ENCODE assay signal across 11 mouse cellular contexts in genomic region chr14:121937601-121938255, GRCm38 (mm10). TPM values are rescaled to one million over a fixed set of nuclear protein-coding genes. Genes with fewer than 3 reads are reported as not detected.
A peak's percentile ranks its signal among the peaks of the same experiment; 100 is the strongest.
DNase-seq lines count a peak whose midpoint lies in the region; ATAC-seq and TF ChIP-seq lines count a peak whose summit lies in the region.
"Had no signal": no experiment of that assay in that cellular context is flagged by ENCODE, and none has a peak within 500 bp of the region (broad histone marks: within the 10 kb centered on the region; RNA-seq: fewer than 3 reads in every experiment).

No protein-coding gene starts in this region.

- ATAC-seq in limb, embryonic 15.5 days (ENCODE audit: insufficient number of reproducible peaks, low FRiP score, low TSS enrichment, low read depth), result no peak
- ATAC-seq in midbrain, embryonic 16.5 days, result no peak
- ATAC-seq: lung, postnatal 0 days had no signal

- DNase-seq in gastrocnemius, adult 2 months, result no peak
- DNase-seq in gastrocnemius, postnatal 25 days, result no peak
- no peak for DNase-seq in testis, postnatal 14 days (ENCODE audit: low spot score)
- DNase-seq in spleen, postnatal 36 days (ENCODE audit: low spot score in 2 of 2), result peak; percentile 62 to 68
- DNase-seq in left cerebral cortex, postnatal 36 days (ENCODE audit: low spot score in 2 of 2), result no peak
- DNase-seq: heart, postnatal 10 days had no signal

- no peak overlapping the region for H3K4me2 ChIP-seq in limb, embryonic 15.5 days
- no peak overlapping the region for H3K4me2 ChIP-seq in midbrain, embryonic 16.5 days (ENCODE audit: low read length)

- H3K27me3 ChIP-seq in testis, adult 2 months (ENCODE audit: control insufficient read depth, insufficient read depth, low read length), result no peaks in the 10 kb centered on the region
- H3K27me3 ChIP-seq in limb, embryonic 15.5 days, result no peaks in the 10 kb centered on the region
- no peaks in the 10 kb centered on the region for H3K27me3 ChIP-seq in midbrain, embryonic 16.5 days (ENCODE audit: control insufficient read depth, insufficient read depth, low read depth, low read length)

- TF ChIP-seq POLR2A in testis, adult 2 months (IDR thresholded peaks at IDR 0.05; ENCODE audit: control insufficient read depth, low read depth, low read length), result no peak

- intact Hi-C loops in gastrocnemius, adult 2 months (cut with DNase I), result no loop called here
- intact Hi-C loops in left cerebral cortex, postnatal 36 days (cut with DNase I), result no loop called here

- no peaks in the 10 kb centered on the region for H3K36me3 ChIP-seq in testis, adult 2 months (ENCODE audit: control insufficient read depth, insufficient read depth, low read length)
- H3K36me3 ChIP-seq in limb, embryonic 15.5 days, result peaks cover 16% of the 10 kb centered on the region
- H3K36me3 ChIP-seq in midbrain, embryonic 16.5 days (ENCODE audit: control insufficient read depth, insufficient read depth, low read length), result peaks cover 8% of the 10 kb centered on the region; the same call in 1 of the 2 replicates

- H3K27ac ChIP-seq in gastrocnemius, adult 2 months, result peak overlapping the region; percentile 61
- peak overlapping the region; percentile 18 for H3K27ac ChIP-seq in testis, adult 2 months (ENCODE audit: control insufficient read depth, insufficient read depth, low read depth, low read length)
- peak overlapping the region; percentile 43 for H3K27ac ChIP-seq in limb, embryonic 15.5 days
- H3K27ac ChIP-seq in midbrain, embryonic 16.5 days (ENCODE audit: low read length), result no peak overlapping the region
- H3K27ac ChIP-seq: left cerebral cortex, adult 2 months had no signal

- 75% methylated on average over 11 of the region's 11 CpGs for WGBS in limb, embryonic 15.5 days
- 90% methylated on average over 11 of the region's 11 CpGs for WGBS in midbrain, embryonic 16.5 days

- peaks cover 4% of the 10 kb centered on the region for H3K9me3 ChIP-seq in limb, embryonic 15.5 days
- peaks cover 7% of the 10 kb centered on the region; the same call in 1 of the 2 replicates for H3K9me3 ChIP-seq in midbrain, embryonic 16.5 days (replicated peaks; ENCODE audit: control insufficient read depth, low read length, poor library complexity, severe bottlenecking)

- H3K9ac ChIP-seq in limb, embryonic 15.5 days, result no peak overlapping the region
- H3K9ac ChIP-seq in midbrain, embryonic 16.5 days (ENCODE audit: low read depth, low read length), result no peak overlapping the region

- TF ChIP-seq CTCF in gastrocnemius, adult 2 months (IDR thresholded peaks at IDR 0.05), result no peak
- no peak for TF ChIP-seq CTCF in testis, adult 2 months (IDR thresholded peaks at IDR 0.05; ENCODE audit: control insufficient read depth, insufficient read depth, insufficient replicate concordance, low read depth, low read length)

- H3K4me1 ChIP-seq in testis, adult 2 months (ENCODE audit: control insufficient read depth, insufficient read depth, low read length), result no peaks in the 10 kb centered on the region; the same call in 1 of the 2 replicates
- peaks cover 5% of the 10 kb centered on the region; the same call in 1 of the 2 replicates for H3K4me1 ChIP-seq in limb, embryonic 15.5 days
- no peaks in the 10 kb centered on the region for H3K4me1 ChIP-seq in midbrain, embryonic 16.5 days (ENCODE audit: control insufficient read depth, insufficient read depth, low read length)

- no peak overlapping the region for H3K4me3 ChIP-seq in gastrocnemius, adult 2 months
- H3K4me3 ChIP-seq in testis, adult 2 months (ENCODE audit: control insufficient read depth, low read depth, low read length), result no peak overlapping the region
- H3K4me3 ChIP-seq in limb, embryonic 15.5 days, result no peak overlapping the region
- no peak overlapping the region for H3K4me3 ChIP-seq in midbrain, embryonic 16.5 days (ENCODE audit: low read depth, low read length)
- H3K4me3 ChIP-seq: left cerebral cortex, adult 2 months had no signal

RNA-seq across cellular contexts. Expression of gene Gpr18, which starts 22.1 kb away (rescaled TPM):
- not detected for total RNA-seq in gastrocnemius, adult 2 months (2021)
- total RNA-seq in gastrocnemius, postnatal 25 days (2021), result not detected
- 0.24 and 0.26 TPM in 2 replicates for polyA plus RNA-seq in testis, adult 2 months (2012; rRNA removed)
- 0.15 and 0.30 TPM in 2 replicates for polyA plus RNA-seq in limb, embryonic 15.5 days (2015; fragmentation: Nextera tagmentation; extraction: Ambion mirVana)
- total RNA-seq in left cerebral cortex, postnatal 36 days (2021), result not detected
- polyA plus RNA-seq in midbrain, embryonic 16.5 days (2015; fragmentation: Nextera tagmentation; extraction: Ambion mirVana), result 0.14 and 0.16 TPM in 2 replicates
- total RNA-seq: left cerebral cortex, adult 2 months had no signal

RNA-seq across cellular contexts. Expression of gene Gpr183, which starts 27.3 kb away (rescaled TPM):
- under 1 TPM; 0.17 to 0.41 TPM for total RNA-seq in gastrocnemius, adult 2 months (2021)
- under 1 TPM; 0.38 to 0.43 TPM for total RNA-seq in gastrocnemius, postnatal 25 days (2021)
- 0.15 and 0.20 TPM in 2 replicates for polyA plus RNA-seq in testis, adult 2 months (2012; rRNA removed)
- polyA plus RNA-seq in limb, embryonic 15.5 days (2015; fragmentation: Nextera tagmentation; extraction: Ambion mirVana), result 3.9 and 5.0 TPM in 2 replicates
- total RNA-seq in left cerebral cortex, postnatal 36 days (2021), result under 1 TPM; 0.72 to 0.84 TPM
- 0.76 and 0.89 TPM in 2 replicates for polyA plus RNA-seq in midbrain, embryonic 16.5 days (2015; fragmentation: Nextera tagmentation; extraction: Ambion mirVana)

RNA-seq across cellular contexts. Expression of gene Ubac2, which starts 59.3 kb away (rescaled TPM):
- total RNA-seq in gastrocnemius, adult 2 months (2021), result 10 to 100 TPM; 31.5 to 35.8 TPM
- 10 to 100 TPM; 22.9 to 24.4 TPM for total RNA-seq in gastrocnemius, postnatal 25 days (2021)
- 95.8 and 107 TPM in 2 replicates for polyA plus RNA-seq in testis, adult 2 months (2012; rRNA removed)
- 65.2 and 69.5 TPM in 2 replicates for polyA plus RNA-seq in limb, embryonic 15.5 days (2015; fragmentation: Nextera tagmentation; extraction: Ambion mirVana)
- total RNA-seq in left cerebral cortex, postnatal 36 days (2021), result 10 to 100 TPM; 34.1 to 34.7 TPM
- polyA plus RNA-seq in midbrain, embryonic 16.5 days (2015; fragmentation: Nextera tagmentation; extraction: Ambion mirVana), result 48.5 and 50.3 TPM in 2 replicates

Comparison
In these comparisons a context has a peak if more than half of its experiments do, and no peak if none do; other contexts are left out.
1. DNase-seq: peak in spleen, postnatal 36 days (2 of 2); none in gastrocnemius, adult 2 months (single experiment), gastrocnemius, postnatal 25 days (single experiment), testis, postnatal 14 days (single experiment) and left cerebral cortex, postnatal 36 days (0 of 2).